Mouse (Mus musculus): ENCODE results near the gene Cdk6.
"Not testable (repeated sequence)": the region's sequence is repeated elsewhere in the genome, so short reads cannot be mapped to it uniquely, and the experiment has no call there.

Gene Cdk6

DNA sequence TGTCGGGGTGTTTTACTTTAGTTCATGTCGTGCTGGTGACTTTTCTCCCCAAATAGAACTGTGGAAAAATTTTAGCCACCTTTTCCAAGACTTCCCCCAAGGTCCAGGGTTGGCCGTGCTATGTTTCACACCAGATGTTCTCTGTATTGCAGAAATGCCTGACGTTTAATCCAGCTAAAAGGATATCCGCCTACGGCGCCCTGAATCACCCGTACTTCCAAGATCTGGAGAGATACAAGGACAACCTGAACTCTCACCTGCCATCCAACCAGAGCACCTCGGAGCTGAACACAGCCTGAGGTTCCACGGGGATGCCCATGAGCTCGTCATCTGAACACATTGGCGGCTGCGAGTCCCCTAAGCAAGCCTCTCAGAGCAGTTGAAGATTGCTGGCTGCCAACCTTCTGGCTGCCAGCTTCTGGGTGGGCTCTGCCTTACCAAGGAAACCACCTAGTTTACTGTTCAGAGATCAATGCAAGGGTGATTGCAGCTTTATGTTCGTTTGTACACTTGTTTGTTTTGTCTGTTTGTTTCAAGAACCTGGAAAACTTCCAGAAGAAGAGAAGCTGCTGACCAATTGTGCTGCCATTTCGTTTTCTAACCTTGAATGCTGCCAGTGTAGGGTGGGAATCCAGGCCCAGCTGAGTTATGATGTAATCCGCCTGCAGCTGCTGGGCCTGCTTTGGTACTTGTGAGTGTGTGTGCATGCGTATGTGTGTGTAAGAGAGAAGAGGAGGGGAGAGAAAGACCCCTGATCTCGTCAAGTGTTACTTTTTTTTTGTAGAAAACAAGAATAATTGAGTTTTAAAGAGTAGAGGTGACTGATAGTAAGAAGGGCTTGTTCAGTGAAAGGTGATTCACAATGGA is 179.4 kb downstream of the Cdk6 start:
- DNase-seq, result no peak

DNA sequence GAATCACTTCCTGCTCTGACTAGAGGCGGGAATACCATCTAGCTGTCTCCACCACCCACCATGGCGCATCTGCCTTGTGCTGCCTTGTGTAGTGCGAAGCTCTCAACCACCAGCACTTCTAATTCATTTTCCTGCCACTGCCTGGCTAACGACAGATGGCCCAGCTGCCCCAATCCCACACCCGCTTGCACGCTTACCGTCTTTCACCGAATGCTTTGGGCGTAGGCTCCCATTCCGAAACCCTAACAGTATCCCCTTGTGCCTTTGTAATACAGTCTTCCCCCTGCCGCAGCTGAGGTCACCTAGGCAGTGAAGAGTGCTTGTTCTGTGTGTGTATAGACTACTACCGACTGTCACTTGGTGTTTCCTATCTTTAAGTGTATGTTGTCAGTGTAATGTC is 180.5 kb downstream of the Cdk6 start:
- no peak for DNase-seq

GRCm38 (mm10) chr5:3522826-3523225 is 181.5 kb downstream of the Cdk6 start:
- no peak for DNase-seq

DNA sequence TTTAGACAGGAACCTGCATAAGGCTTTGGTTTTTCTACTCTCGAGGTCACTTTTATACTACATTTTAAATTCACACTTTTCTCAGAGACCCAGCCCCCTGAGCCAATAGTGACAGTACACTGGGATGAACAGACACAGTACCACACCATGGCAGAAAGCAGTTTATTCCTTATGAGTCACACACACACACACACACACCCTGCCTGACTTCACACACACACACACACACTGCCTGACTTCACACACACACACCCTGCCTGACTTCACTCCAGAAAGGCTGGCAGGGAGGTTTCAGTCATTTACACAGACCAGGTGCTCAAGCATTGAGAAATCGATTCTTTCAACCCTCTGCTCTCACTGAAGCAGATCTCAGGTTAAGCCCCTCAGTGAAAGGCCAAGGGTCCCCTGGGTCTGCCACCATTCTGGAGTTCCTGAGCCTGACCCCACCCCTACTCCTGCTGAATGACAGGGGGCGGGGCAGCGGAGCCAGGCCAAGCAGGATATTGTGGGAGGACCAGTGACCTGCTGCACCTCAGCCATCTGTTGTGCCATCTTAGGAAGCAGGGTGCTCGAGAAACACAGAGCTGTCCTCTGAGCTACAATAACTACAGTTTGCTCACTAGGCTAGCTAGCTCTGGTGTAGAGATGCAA is 185.9 kb downstream of the Cdk6 start:
- no peak for DNase-seq

- no peak for DNase-seq
These were observed 188.4 kb downstream of the Cdk6 start for GRCm38 (mm10) chr5:3529585-3530189.

- DNase-seq, result not testable (repeated sequence)
These were observed 190.8 kb downstream of the Cdk6 start for GRCm38 (mm10) chr5:3532048-3532447.

- no peak for DNase-seq
These were observed 195.4 kb downstream of the Cdk6 start for GRCm38 (mm10) chr5:3536592-3537212.

- DNase-seq, result no peak
These were observed 197.5 kb downstream of the Cdk6 start for GRCm38 (mm10) chr5:3538505-3539472.

GRCm38 (mm10) chr5:3541871-3542270 is 200.6 kb downstream of the Cdk6 start:
- no peak for DNase-seq

GRCm38 (mm10) chr5:3543629-3544479 is 202.6 kb downstream of the Cdk6 start, which contains the start of gene Fam133b:
Fam133b (plus strand) TSS chr5:3543833.
- DNase-seq, result peak; percentile 95

GRCm38 (mm10) chr5:3544480-3544769 is 203.1 kb downstream of the Cdk6 start:
- no peak for DNase-seq

- no peak for DNase-seq
These were observed 204.9 kb downstream of the Cdk6 start for GRCm38 (mm10) chr5:3546226-3546625.

- DNase-seq, result no peak
These were observed 210.2 kb downstream of the Cdk6 start for GRCm38 (mm10) chr5:3551481-3551880.

GRCm38 (mm10) chr5:3554198-3554597 is 212.9 kb downstream of the Cdk6 start:
- DNase-seq, result no peak

DNA sequence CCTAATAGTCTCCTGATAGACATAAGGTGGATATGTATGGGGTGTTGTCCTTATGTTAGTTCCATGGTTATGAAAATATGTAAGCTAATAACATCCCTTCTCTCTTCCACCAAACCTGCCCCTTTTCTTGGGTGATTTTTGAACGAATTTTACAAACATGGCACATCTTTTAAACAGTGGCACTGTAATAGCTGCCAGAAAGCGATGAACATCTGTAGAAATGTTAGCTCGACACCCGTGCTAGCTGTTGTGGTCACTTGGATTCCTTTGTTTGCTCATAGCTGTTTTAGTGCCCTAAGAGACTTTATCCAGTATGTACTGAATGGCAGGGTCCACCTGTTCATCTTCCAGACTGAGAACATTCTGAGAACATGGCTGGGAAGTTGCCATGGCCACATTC is 230.0 kb downstream of the Cdk6 start, which contains the start of gene 1700109H08Rik:
TSS of gene 1700109H08Rik (plus strand) at position 301 of the 400 bp plus-strand sequence.
- DNase-seq, result no peak

DNA sequence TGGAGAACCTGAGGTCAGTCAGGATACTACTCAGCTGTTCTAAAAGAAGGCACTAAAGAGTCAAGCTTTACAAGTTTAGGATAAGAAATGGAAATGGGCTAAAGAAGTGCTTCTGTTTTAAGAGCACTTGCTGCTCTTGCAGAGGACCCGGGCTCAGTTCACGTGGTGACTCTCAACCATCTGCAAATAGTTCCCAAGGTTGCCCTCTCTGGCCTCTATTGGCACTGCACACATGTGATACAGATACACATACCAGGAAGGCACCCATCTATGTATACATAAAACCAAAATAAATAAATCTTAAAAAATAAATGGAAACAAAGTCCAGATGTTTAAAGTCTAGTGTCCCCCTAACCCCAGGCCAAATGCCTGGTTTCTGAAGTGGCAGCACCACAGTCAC is 233.5 kb downstream of the Cdk6 start:
- no peak for DNase-seq

GRCm38 (mm10) chr5:3577939-3578338 is 236.7 kb downstream of the Cdk6 start:
- no peak for DNase-seq

DNA sequence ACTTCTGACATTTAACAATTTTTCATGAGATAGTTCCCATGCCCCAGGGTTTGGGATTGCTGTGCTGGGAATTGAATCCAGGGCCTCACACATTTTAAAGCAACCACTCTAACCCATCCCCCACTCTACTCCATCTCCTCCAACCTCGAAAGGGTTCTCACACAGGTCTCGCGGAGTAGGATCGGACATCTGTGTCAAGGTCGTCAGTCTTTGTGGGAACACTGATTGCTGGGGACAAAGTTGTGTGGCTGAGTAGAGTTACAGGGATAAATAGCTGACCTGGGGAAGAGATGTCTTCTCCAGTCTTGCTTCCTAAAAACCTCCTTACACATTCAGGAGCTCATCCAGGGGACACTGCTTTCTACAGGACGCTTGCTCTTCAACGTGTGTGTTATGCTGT is 237.8 kb downstream of the Cdk6 start:
- no peak for DNase-seq
